Mouse (Mus musculus) liver, embryonic 16.5 days (tissue): ENCODE data around the gene Tet1. TPM values are rescaled to one million over a fixed set of nuclear protein-coding genes. Genes with fewer than 3 reads are reported as not detected.
"Not testable (repeated sequence)": the region's sequence is repeated elsewhere in the genome, so short reads cannot be mapped to it uniquely, and the experiment has no call there.

ENCODE experiments used
- ATAC-seq: fragments of 200-750 bp; cut with Nextera tagmentation; 2 replicates; pipeline ENCODE4 v1.8.0; 2017; ENCODE audit warnings: low read depth, mild to moderate bottlenecking, moderate number of reproducible peaks, moderate library complexity
- H3K27ac ChIP-seq: fragments of 300-500 bp; sonication (generic); 2 replicates; pipeline ENCODE4 v1.5.1; 2014; ENCODE audit warnings: mild to moderate bottlenecking, low read length
- H3K27me3 ChIP-seq: fragments of 300-500 bp; sonication (generic); 2 replicates; pipeline ENCODE4 v1.6.1; 2014; ENCODE audit warnings: low read depth, low read length, mixed read lengths; ENCODE audit not compliant: control insufficient read depth, insufficient read depth
- H3K36me3 ChIP-seq: fragments of 300-500 bp; sonication (generic); 2 replicates; pipeline ENCODE4 v1.6.1; 2014; ENCODE audit warnings: mild to moderate bottlenecking; ENCODE audit not compliant: control insufficient read depth, insufficient read depth
- H3K4me1 ChIP-seq: fragments of 300-500 bp; sonication (generic); 2 replicates; pipeline ENCODE4 v1.6.1; 2014; ENCODE audit warnings: low read depth, low read length, mixed read lengths; ENCODE audit not compliant: control insufficient read depth
- H3K4me2 ChIP-seq: fragments of 300-500 bp; sonication (generic); 2 replicates; pipeline ENCODE4 v1.6.1; 2014; ENCODE audit warnings: low read depth, low read length, mixed read lengths
- H3K4me3 ChIP-seq: fragments of 300-500 bp; sonication (generic); 2 replicates; pipeline ENCODE4 v1.5.1; 2014; ENCODE audit warnings: low read depth, mild to moderate bottlenecking, low read length
- H3K9ac ChIP-seq: fragments of 300-500 bp; sonication (generic); 2 replicates; pipeline ENCODE4 v1.6.1; 2014; ENCODE audit warnings: low read depth, low read length
- H3K9me3 ChIP-seq: fragments of 300-500 bp; sonication (generic); replicated peaks from 2 replicates; pipeline ENCODE4 v1.6.1; 2016; ENCODE audit warnings: low read length; ENCODE audit not compliant: control insufficient read depth
- WGBS: fragments of 180-500 bp; shearing (Covaris S2); extraction: QIAGEN DNeasy Blood & Tissue Kit; methylation state at CpG from one replicate; pipeline ENCODE4 v1.1.7; 2014; ENCODE audit not compliant: insufficient replicate concordance; 5-methylcytosine and 5-hydroxymethylcytosine counted together
- polyA plus RNA-seq: library from polyadenylated mRNA; unstranded; fragments of >200 nt; fragmentation: Nextera tagmentation; extraction: Ambion mirVana; gene quantifications from 2 replicates; pipeline ENCODE4 v1.2.1, GENCODE M21; 2015

Gene Tet1
- 1.5 and 2.4 TPM in 2 replicates for polyA plus RNA-seq

DNA sequence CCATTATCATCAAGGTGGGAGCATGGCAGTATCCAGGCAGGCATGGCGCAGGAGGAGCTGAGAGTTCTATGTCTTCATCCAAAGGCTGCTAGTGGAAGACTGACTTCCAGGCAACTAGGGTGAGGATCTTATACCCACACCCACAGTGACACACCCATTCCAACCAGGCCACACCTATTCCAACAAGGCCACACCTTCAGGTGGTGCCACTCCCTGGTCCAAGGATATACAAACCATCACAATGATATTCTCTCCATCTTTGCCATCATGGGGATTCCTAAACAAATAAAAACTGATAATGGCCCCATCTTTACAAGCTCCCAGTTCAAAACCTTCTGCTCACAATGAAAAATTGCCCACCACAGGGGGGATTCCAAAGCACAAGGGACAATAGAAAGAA lies at the start of gene Tet1:
Gene Tet1, minus strand, starts transcription at position 101 of the 400 bp plus-strand sequence.
- not testable (repeated sequence) for H3K4me3 ChIP-seq, H3K9ac ChIP-seq, H3K27me3 ChIP-seq, H3K27ac ChIP-seq, H3K4me2 ChIP-seq, H3K36me3 ChIP-seq, H3K4me1 ChIP-seq, H3K9me3 ChIP-seq, ATAC-seq
- no CpG with 5 or more reads among the region's 1 CpGs for WGBS

DNA sequence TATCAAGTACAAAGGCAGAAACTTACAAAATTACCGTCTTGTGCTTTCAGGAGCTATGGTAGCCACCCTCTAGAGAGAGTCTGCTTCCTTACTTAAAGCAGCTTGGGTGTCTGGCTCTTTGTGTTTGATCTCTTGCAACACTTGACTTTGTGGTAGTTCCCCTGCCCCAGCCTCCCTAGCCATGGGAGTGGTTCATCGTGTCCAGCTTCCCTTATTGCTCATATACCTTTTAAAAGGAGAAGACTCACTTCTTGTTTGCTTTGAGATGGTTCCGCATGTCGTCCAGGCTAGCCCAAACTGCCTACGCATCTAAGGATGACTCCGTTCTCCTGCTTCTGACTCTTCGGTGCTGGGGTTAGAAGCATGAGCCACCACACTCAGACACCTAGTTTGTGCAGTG lies 39.8 kb upstream of the Tet1 start:
- WGBS = 70% methylated on average over 7 of the region's 7 CpGs
- Histone ChIP-seq H3K4me3 (no peak overlapping the region), H3K27me3 (no peaks in the 10 kb centered on the region), H3K4me2 (peak overlapping the region; percentile 96; the same call in 1 of the 2 replicates), H3K4me1 (peaks cover 30% of the 10 kb centered on the region), H3K9me3 (no peaks in the 10 kb centered on the region), H3K36me3 (peaks cover 24% of the 10 kb centered on the region), H3K9ac (no peak overlapping the region), H3K27ac (peak overlapping the region; percentile 31; the same call in 1 of the 2 replicates)
- ATAC-seq = no peak

DNA sequence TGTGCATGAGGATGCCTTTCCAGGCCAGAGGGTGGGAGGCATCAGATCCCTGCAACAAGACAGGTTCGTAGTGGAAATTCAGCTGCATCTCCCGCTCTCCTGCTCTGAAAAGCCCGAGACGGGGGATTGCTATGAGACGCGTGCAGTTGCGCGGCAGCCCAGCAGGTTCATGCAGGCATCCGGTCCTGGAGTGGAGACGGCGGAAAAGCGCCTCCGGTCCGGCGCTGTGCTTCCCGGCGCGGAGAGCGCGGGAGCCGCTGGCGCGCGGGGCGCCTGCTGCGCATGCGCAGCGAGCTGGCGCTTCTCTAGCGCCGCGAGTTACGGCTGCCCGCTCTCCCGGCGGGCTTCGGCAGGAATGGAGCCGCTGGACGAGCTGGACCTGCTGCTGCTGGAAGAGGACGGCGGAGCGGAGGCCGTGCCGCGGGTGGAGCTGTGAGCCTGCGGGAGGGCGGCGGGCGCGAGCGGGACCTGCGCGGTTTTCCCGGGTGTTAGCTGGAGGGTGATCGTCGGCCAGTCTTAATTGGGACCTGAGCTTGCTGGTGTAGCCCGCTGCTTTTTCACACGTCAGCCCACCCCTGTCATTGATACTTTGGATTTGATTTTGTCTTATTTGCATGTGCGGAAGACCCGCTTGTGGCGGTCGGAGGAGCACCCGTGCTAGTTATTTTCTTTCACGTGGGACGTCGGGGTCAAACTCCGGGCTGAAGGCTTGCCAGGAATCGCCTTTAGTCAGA lies 38.1 kb upstream of the Tet1 start, which contains the start of gene Dna2:
Gene Dna2, plus strand, starts transcription at position 289 of the 734 bp plus-strand sequence.
- no peaks in the 10 kb centered on the region for H3K27me3 ChIP-seq
- peak within 1 kb of the TSS; percentile 96 for H3K4me2 ChIP-seq
- peak within 1 kb of the TSS; percentile 92 for H3K27ac ChIP-seq
- peaks cover 17% of the 10 kb centered on the region for H3K36me3 ChIP-seq
- no peaks in the 10 kb centered on the region for H3K9me3 ChIP-seq
- H3K9ac ChIP-seq = peak within 1 kb of the TSS; percentile 94
- ATAC-seq = peak; percentile 85
- H3K4me3 ChIP-seq = peak within 1 kb of the TSS; percentile 87
- WGBS = under 1% methylated on average over 67 of the region's 68 CpGs
- peaks cover 30% of the 10 kb centered on the region for H3K4me1 ChIP-seq

DNA sequence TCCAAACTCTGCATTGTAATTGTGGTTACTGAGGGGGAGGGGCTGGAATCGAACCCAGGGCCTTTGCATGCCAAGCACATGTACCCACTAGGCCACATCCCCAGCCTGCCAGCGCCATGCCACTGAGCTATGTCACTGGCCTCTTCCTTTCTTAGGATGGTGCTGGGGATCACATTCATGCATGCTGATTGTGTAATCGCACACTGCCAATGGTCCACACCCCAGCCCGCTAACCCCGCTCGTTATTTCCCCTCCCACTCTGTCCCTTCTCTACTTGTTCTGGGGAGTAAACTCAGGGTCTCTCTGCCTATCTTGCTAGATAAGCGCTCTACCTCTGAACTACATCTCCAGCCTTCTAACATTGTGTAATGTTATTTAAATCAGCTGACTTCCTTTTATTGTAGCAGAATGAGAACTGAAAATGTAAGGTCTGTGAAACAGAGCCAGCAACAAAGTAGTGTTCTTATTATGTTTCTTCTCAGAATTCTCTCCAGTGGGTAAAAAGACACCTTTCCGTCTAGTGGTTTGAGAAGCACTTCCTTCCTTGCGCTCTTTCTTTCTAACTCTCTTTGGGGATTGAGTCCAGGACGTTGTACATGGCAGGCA lies 36.3 kb upstream of the Tet1 start:
- peak; percentile 78 for ATAC-seq
- 33% methylated on average over 10 of the region's 10 CpGs for WGBS
- H3K27ac ChIP-seq = peak overlapping the region; percentile 84
- no peak overlapping the region for H3K4me3 ChIP-seq
- 0 out of 2 replicates have a peak overlapping the region, but pooled peaks have one; percentile 11 for H3K9ac ChIP-seq
- H3K36me3 ChIP-seq = peaks cover 9% of the 10 kb centered on the region
- peaks cover 30% of the 10 kb centered on the region for H3K4me1 ChIP-seq
- peak overlapping the region; percentile 24; the same call in 1 of the 2 replicates for H3K4me2 ChIP-seq
- H3K9me3 ChIP-seq = no peaks in the 10 kb centered on the region
- H3K27me3 ChIP-seq = no peaks in the 10 kb centered on the region

DNA sequence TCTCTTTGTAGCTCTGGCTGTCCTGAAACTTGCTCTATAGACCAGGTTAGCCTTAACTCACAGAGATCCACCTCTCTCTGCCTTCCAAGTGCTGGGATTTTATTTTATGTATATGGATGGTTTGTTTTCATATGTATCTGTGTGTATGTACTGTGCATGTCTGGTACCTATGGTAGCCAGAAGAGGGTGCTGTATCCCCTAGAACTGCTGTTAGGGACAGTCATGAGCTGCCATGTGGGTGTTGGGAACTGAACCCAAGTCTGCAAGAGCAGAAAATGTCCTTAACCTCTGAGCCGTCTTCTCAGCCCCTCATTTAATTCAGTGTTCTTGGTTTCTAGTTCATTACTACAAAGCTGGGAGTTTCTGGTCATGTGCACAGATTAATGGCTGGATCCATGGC lies 23.6 kb upstream of the Tet1 start:
- Histone ChIP-seq H3K4me2 (no peak overlapping the region), H3K9ac (no peak overlapping the region), H3K4me3 (no peak overlapping the region), H3K27me3 (no peaks in the 10 kb centered on the region), H3K9me3 (no peaks in the 10 kb centered on the region), H3K36me3 (peaks cover 11% of the 10 kb centered on the region), H3K4me1 (no peaks in the 10 kb centered on the region), H3K27ac (no peak overlapping the region)
- ATAC-seq = no peak
- 79% methylated on average over 1 of the region's 1 CpGs for WGBS

DNA sequence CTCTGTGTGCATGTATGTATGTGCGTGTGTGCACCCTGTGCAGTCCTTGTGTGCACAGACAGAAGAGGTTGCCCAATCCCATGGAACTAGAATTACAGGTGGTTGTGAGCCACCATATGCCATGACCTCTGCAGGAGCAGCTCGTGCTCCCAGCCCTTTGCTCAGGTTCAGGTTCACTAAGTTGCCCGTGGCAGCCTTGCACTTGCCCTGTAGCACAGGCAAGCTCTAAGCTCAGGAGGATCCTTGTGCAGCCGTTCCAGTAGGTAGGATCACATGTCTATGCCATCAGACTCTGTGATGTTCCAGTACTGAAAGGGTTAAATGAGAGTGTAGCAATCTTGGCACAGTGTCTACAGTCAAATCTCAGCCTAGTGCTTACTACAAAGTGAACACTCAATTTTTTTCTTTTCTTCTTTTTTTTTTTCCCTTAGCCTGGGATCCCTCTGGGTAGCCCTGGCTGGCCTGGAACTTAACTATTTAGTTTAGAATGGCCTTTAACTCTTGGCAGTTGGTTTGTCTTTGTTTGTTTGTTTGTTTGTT lies 15.4 kb upstream of the Tet1 start:
- WGBS = 67% methylated on average over 4 of the region's 4 CpGs
- no peak for ATAC-seq
- Histone ChIP-seq H3K27me3 (no peaks in the 10 kb centered on the region), H3K4me1 (peaks cover 13% of the 10 kb centered on the region), H3K27ac (no peak overlapping the region), H3K9me3 (no peaks in the 10 kb centered on the region), H3K4me2 (no peak overlapping the region), H3K36me3 (peaks cover 4% of the 10 kb centered on the region), H3K9ac (no peak overlapping the region), H3K4me3 (no peak overlapping the region)

DNA sequence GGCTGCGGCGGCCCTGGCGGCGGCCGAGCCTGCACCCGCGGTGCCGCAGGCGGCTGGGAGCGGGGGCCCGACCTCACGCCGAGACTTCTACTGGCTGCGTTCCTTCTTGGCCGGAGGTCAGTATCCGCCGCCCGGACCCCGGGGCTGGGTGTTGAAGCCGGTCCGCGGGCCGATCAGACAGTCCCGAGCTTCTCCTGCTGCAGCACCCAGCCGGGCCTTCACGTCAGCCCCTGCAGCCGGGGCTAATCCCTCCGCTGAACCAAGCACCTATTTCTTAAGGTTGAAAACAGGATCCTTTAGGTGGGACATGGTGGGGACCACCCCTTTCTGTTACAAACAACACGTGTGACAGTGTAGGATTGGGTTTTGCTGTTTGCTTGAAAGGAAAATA lies 12.0 kb upstream of the Tet1 start:
- peak; percentile 56 for ATAC-seq
- WGBS = 0% methylated on average over 28 of the region's 29 CpGs

DNA sequence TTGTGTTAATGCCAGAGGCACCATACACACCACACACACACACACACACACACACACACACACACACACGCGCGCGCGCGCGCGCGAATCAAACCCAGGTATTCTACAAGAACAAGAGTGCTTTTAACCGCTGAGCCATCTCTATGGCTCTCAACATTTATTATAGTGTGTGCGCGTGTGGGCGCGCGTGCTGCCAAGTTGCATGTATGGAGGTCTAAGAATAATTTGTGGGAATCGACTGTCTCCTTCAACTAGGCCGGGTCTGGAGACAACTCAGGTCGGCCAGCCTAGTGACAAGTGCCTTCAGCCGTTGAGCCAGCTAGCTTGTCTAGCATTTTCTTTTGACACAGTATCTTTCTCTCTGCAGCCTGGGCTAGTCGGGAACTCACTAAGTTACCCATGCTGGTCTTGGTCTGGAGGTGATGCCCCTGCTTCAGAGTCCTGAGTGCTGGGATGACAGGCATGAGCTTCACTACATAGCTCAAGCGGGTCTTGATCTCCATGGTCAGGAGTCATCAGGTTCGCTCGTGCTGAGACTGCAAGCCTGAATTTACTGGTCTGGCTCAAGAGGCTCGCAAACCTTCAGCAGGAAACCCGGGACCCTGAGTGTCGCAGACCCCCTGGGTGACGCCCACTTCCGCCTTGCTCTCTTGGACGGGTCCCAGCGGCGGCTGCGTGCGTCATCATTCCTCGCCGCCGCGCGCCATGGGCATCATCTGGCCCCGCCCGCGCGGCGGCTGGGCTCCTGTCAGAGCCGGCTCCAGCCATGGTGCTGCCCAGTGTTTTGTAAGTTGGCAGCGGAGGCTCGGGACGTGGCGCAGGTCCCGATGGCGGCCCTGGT lies 11.3 kb upstream of the Tet1 start, which contains the start of gene Slc25a16:
Gene Slc25a16, plus strand, starts transcription at position 709 of the 841 bp plus-strand sequence.
- Histone ChIP-seq H3K27ac (peak within 1 kb of the TSS; percentile 85), H3K4me2 (peak within 1 kb of the TSS; percentile 86), H3K9ac (peak within 1 kb of the TSS; percentile 97), H3K4me3 (peak within 1 kb of the TSS; percentile 99), H3K36me3 (no peaks in the 10 kb centered on the region), H3K4me1 (peaks cover 13% of the 10 kb centered on the region), H3K9me3 (no peaks in the 10 kb centered on the region), H3K27me3 (no peaks in the 10 kb centered on the region)
- ATAC-seq = peak; percentile 98
- 4% methylated on average over 50 of the region's 50 CpGs for WGBS

More for the DNA sequence above, 12.0 kb upstream of the Tet1 start:
- no peaks in the 10 kb centered on the region for H3K27me3 ChIP-seq
- H3K4me3 ChIP-seq = peak overlapping the region; percentile 99
- H3K27ac ChIP-seq = peak overlapping the region; percentile 85
- peaks cover 13% of the 10 kb centered on the region for H3K4me1 ChIP-seq
- peak overlapping the region; percentile 97 for H3K9ac ChIP-seq
- H3K4me2 ChIP-seq = peak overlapping the region; percentile 86
- H3K36me3 ChIP-seq = no peaks in the 10 kb centered on the region
- no peaks in the 10 kb centered on the region for H3K9me3 ChIP-seq
